Mouse (Mus musculus) ES-Bruce4 (cell line): ENCODE data around the gene Cmtm6.
"Not testable (repeated sequence)": the region's sequence is repeated elsewhere in the genome, so short reads cannot be mapped to it uniquely, and the experiment has no call there.

Source experiments
- CTCF ChIP-seq: IDR thresholded peaks from one replicate; pipeline ENCODE4 v1.8.1; 2011; ENCODE audit warnings: low read depth, low read length
- EP300 ChIP-seq: IDR thresholded peaks from 2 replicates; pipeline ENCODE4 v1.6.1; 2011; ENCODE audit warnings: low read depth, low read length; ENCODE audit not compliant: insufficient read depth
- POLR2A ChIP-seq: IDR thresholded peaks from one replicate; pipeline ENCODE4 v1.8.1; 2011; ENCODE audit warnings: low read length; ENCODE audit not compliant: insufficient read depth

DNA sequence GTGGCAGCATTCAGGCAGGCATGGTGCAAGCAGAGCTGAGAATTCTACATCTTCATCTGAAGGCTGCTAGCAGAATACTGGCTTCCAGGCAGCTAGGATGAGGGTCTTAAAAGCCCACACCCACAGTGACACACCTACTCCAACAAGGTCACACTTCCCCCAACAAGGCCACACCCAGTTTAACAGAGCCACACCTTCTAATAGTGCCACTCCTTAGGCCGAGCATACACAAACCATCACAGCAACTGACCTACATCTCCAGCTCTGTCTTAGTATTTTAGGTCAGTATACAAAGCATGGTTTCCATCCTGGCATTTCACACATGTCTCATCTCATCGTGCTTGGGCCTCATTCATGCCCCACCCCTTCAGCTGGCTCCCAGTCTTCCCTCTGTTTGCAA is 2.5 kb upstream of the Cmtm6 start:
- not testable (repeated sequence) for TF ChIP-seq CTCF, EP300, POLR2A
